Mouse (Mus musculus) forebrain, embryonic 14.5 days (tissue): ENCODE measurements around the gene Skida1. TPM values are rescaled to one million over a fixed set of nuclear protein-coding genes. Genes with fewer than 3 reads are reported as not detected.

Source experiments
- ATAC-seq: fragments of 200-750 bp; cut with Nextera tagmentation; 2 replicates; pipeline ENCODE4 v1.8.0; 2017; ENCODE audit warnings: mild to moderate bottlenecking, moderate library complexity
- DNase-seq: peaks from one replicate; pipeline ENCODE4 v3.0.0-alpha.2; 2015; ENCODE audit warnings: low spot score
- H3K27ac ChIP-seq: fragments of 300-500 bp; sonication (generic); 2 replicates; pipeline ENCODE4 v1.5.1; 2014; ENCODE audit warnings: low read depth, mild to moderate bottlenecking, control low read depth, low read length, moderate library complexity
- H3K27me3 ChIP-seq: fragments of 300-500 bp; sonication (generic); replicated peaks from 2 replicates; pipeline ENCODE4 v1.6.1; 2014; ENCODE audit warnings: low read length, control low read depth, mixed read lengths; ENCODE audit not compliant: control insufficient read depth, insufficient read depth
- H3K36me3 ChIP-seq: fragments of 300-500 bp; sonication (generic); 2 replicates; pipeline ENCODE4 v1.6.1; 2014; ENCODE audit warnings: low read length, control low read depth; ENCODE audit not compliant: control insufficient read depth, insufficient read depth
- H3K4me1 ChIP-seq: fragments of 300-500 bp; sonication (generic); 2 replicates; pipeline ENCODE4 v1.6.1; 2014; ENCODE audit warnings: antibody characterized with exemption, low read length, control low read depth; ENCODE audit not compliant: control insufficient read depth, insufficient read depth
- H3K4me2 ChIP-seq: fragments of 300-500 bp; sonication (generic); 2 replicates; pipeline ENCODE4 v1.6.1; 2014; ENCODE audit warnings: mild to moderate bottlenecking, control low read depth, low read length
- H3K4me3 ChIP-seq: fragments of 300-500 bp; sonication (generic); 2 replicates; pipeline ENCODE4 v1.5.1; 2014; ENCODE audit warnings: low read depth, low read length, control low read depth
- H3K9ac ChIP-seq: fragments of 300-500 bp; sonication (generic); 2 replicates; pipeline ENCODE4 v1.6.1; 2014; ENCODE audit warnings: mild to moderate bottlenecking, low read length, control low read depth, moderate library complexity
- H3K9me3 ChIP-seq: fragments of 300-500 bp; sonication (generic); replicated peaks from 2 replicates; pipeline ENCODE4 v1.6.1; 2016; ENCODE audit warnings: low read length, control low read depth, mixed read lengths; ENCODE audit not compliant: control insufficient read depth
- WGBS: fragments of 180-500 bp; shearing (Covaris S2); extraction: QIAGEN DNeasy Blood & Tissue Kit; methylation state at CpG from one replicate; pipeline ENCODE4 v1.1.7; 2014; 5-methylcytosine and 5-hydroxymethylcytosine counted together
- polyA plus RNA-seq: library from polyadenylated mRNA; unstranded; fragments of >200 nt; fragmentation: Nextera tagmentation; extraction: Ambion mirVana; gene quantifications from 2 replicates; pipeline ENCODE4 v1.2.1, GENCODE M21; 2014

Skida1 gene
- polyA plus RNA-seq, 1 experiment from 2014 or later: 13.2 TPM

- peak overlapping the region; percentile 100 for H3K27ac ChIP-seq
- H3K36me3 ChIP-seq: no peaks in the 10 kb centered on the region
- no peaks in the 10 kb centered on the region for H3K9me3 ChIP-seq
- 3% methylated on average over 9 of the region's 9 CpGs for WGBS
- H3K27me3 ChIP-seq: no peaks in the 10 kb centered on the region
- DNase-seq (peak; percentile 55), ATAC-seq (no peak)
- H3K4me2 ChIP-seq: peak overlapping the region; percentile 98
- H3K9ac ChIP-seq: peak overlapping the region; percentile 98
- H3K4me3 ChIP-seq: peak overlapping the region; percentile 57
- peaks cover 15% of the 10 kb centered on the region for H3K4me1 ChIP-seq
These were observed 9.4 kb upstream of the Skida1 start for GRCm38 (mm10) chr2:18058146-18058708.

GRCm38 (mm10) chr2:18057336-18058145 is 8.7 kb upstream of the Skida1 start:
- peak overlapping the region; percentile 98 for H3K4me2 ChIP-seq
- ATAC-seq (no peak), DNase-seq (peak; percentile 70)
- peak overlapping the region; percentile 98 for H3K9ac ChIP-seq
- peaks cover 17% of the 10 kb centered on the region for H3K4me1 ChIP-seq
- H3K27me3 ChIP-seq: no peaks in the 10 kb centered on the region
- H3K36me3 ChIP-seq: no peaks in the 10 kb centered on the region
- H3K27ac ChIP-seq: peak overlapping the region; percentile 100
- peak overlapping the region; percentile 57 for H3K4me3 ChIP-seq
- under 1% methylated on average over 48 of the region's 48 CpGs for WGBS
- no peaks in the 10 kb centered on the region for H3K9me3 ChIP-seq

GRCm38 (mm10) chr2:18056786-18057255 is 8.0 kb upstream of the Skida1 start:
- Histone ChIP-seq H3K9me3 (no peaks in the 10 kb centered on the region), H3K4me3 (peak overlapping the region; percentile 57), H3K36me3 (no peaks in the 10 kb centered on the region), H3K4me1 (peaks cover 23% of the 10 kb centered on the region), H3K9ac (peak overlapping the region; percentile 98), H3K27me3 (no peaks in the 10 kb centered on the region), H3K4me2 (peak overlapping the region; percentile 98), H3K27ac (peak overlapping the region; percentile 100)
- DNase-seq (peak; percentile 96), ATAC-seq (peak; percentile 90)
- WGBS: under 1% methylated on average over 31 of the region's 50 CpGs

GRCm38 (mm10) chr2:18055929-18056785 is 7.3 kb upstream of the Skida1 start:
- peaks cover 27% of the 10 kb centered on the region for H3K4me1 ChIP-seq
- H3K4me3 ChIP-seq: peak overlapping the region; percentile 57
- ATAC-seq (peak; percentile 88), DNase-seq (peak; percentile 96)
- no peaks in the 10 kb centered on the region for H3K9me3 ChIP-seq
- 1% methylated on average over 44 of the region's 66 CpGs for WGBS
- peak overlapping the region; percentile 100 for H3K27ac ChIP-seq
- no peaks in the 10 kb centered on the region for H3K27me3 ChIP-seq
- H3K36me3 ChIP-seq: no peaks in the 10 kb centered on the region
- H3K4me2 ChIP-seq: peak overlapping the region; percentile 98
- H3K9ac ChIP-seq: peak overlapping the region; percentile 98

GRCm38 (mm10) chr2:18055016-18055928 is 6.4 kb upstream of the Skida1 start, which contains the start of gene Mllt10:
Gene Mllt10 (plus strand): TSS chr2:18055237.
- Histone ChIP-seq H3K27me3 (no peaks in the 10 kb centered on the region), H3K4me1 (peaks cover 27% of the 10 kb centered on the region), H3K27ac (peak within 1 kb of the TSS; percentile 100), H3K9ac (peak within 1 kb of the TSS; percentile 98), H3K36me3 (no peaks in the 10 kb centered on the region), H3K4me2 (peak within 1 kb of the TSS; percentile 98), H3K4me3 (peak within 1 kb of the TSS; percentile 57), H3K9me3 (no peaks in the 10 kb centered on the region)
- 1% methylated on average over 20 of the region's 20 CpGs for WGBS
- DNase-seq (peak; percentile 64), ATAC-seq (no peak)

GRCm38 (mm10) chr2:18053951-18054530 is 5.2 kb upstream of the Skida1 start:
- Histone ChIP-seq H3K36me3 (no peaks in the 10 kb centered on the region), H3K9ac (peak overlapping the region; percentile 40; the same call in 1 of the 2 replicates), H3K4me2 (peak overlapping the region; percentile 98), H3K9me3 (no peaks in the 10 kb centered on the region), H3K4me3 (0 out of 2 replicates have a peak overlapping the region, but pooled peaks have one; percentile 1), H3K27ac (peak overlapping the region; percentile 61), H3K27me3 (no peaks in the 10 kb centered on the region), H3K4me1 (peaks cover 29% of the 10 kb centered on the region)
- ATAC-seq (no peak), DNase-seq (peak; percentile 90)
- WGBS: 5% methylated on average over 2 of the region's 2 CpGs

- Histone ChIP-seq H3K9me3 (no peaks in the 10 kb centered on the region), H3K27ac (peak overlapping the region; percentile 61; the same call in 1 of the 2 replicates), H3K27me3 (no peaks in the 10 kb centered on the region), H3K4me1 (peaks cover 29% of the 10 kb centered on the region), H3K4me2 (peak overlapping the region; percentile 98; the same call in 1 of the 2 replicates), H3K9ac (peak overlapping the region; percentile 40; the same call in 1 of the 2 replicates), H3K4me3 (no peak overlapping the region), H3K36me3 (no peaks in the 10 kb centered on the region)
- DNase-seq: peak; percentile 28
- WGBS: 4% methylated on average over 1 of the region's 1 CpGs
- no peak for ATAC-seq
These were observed 4.5 kb upstream of the Skida1 start for GRCm38 (mm10) chr2:18053243-18053950.
